Mouse (Mus musculus) embryonic fibroblast, embryonic 13.5 days (primary cell): ENCODE results near the gene Slc12a5.

ENCODE experiments used
- CTCF ChIP-seq: IDR thresholded peaks from 2 replicates; pipeline ENCODE4 v1.5.1; 2011; ENCODE audit warnings: mild to moderate bottlenecking, control low read depth, low read length, moderate library complexity, borderline replicate concordance; ENCODE audit not compliant: insufficient read depth
- POLR2A ChIP-seq: IDR thresholded peaks from 2 replicates; pipeline ENCODE4 v1.6.1; 2011; ENCODE audit warnings: low read depth, mild to moderate bottlenecking, control low read depth, low read length, moderate library complexity

- TF ChIP-seq CTCF (no peak), POLR2A (no peak)
Measured at GRCm38 (mm10) chr2:165009581-165009980, 49.0 kb downstream of the Slc12a5 start.
